Mouse (Mus musculus): ENCODE data around the gene Iffo2. TPM values are rescaled to one million over a fixed set of nuclear protein-coding genes. Genes with fewer than 3 reads are reported as not detected.

Iffo2 gene
- polyA plus RNA-seq, 1 experiment from 2014 or later: 4.3 TPM

DNA sequence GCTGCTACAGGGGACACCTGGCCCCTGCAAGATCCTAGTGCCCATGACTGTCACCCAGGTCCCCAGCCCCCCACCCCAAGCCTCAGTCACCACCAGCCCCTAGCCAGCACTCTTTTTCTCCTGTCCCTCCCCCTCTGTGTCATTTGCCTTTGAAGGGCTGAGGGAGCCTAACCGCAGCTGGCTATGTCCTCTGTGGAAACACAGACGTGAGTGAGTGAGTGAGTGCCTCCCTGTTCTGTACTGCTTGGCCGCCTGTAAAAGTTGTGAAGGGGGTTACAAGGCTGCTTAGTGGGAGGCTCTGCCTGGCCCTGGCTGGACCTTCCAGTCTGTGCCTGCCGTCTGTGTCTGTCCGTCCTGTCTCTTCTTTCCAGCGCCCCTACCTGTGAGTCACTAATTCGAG lies 5.4 kb downstream of the Iffo2 start:
- H3K27ac ChIP-seq: no peak overlapping the region

DNA sequence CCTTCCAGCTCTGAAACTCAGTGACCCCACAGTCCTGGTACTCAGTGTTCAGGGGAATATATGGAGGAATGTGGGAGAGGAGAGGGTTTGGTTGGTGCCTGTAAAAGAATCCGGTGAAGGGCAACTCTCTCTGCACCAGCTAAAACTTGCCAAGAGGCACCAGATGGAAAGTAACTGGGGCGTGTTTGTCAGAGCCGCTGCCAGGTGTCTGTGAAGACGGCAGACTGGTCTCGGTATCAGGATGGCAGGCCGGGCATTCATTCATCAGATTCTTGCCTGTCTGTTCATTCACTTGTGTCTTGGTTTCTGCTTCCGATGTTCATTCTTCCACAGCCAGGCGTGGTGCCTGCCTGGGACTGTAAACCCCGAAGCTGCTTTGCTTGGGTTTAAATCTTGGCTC lies 6.4 kb downstream of the Iffo2 start:
- H3K4me1 ChIP-seq: no peaks in the 10 kb centered on the region
- H3K9me3 ChIP-seq: no peaks in the 10 kb centered on the region
- no peak overlapping the region for H3K9ac ChIP-seq
- no peak overlapping the region for H3K27ac ChIP-seq
- ATAC-seq (replicated peaks): no peak
- 85% methylated on average over 9 of the region's 9 CpGs for WGBS
- no peaks in the 10 kb centered on the region for H3K36me3 ChIP-seq (replicated peaks)
- H3K27me3 ChIP-seq (replicated peaks): no peaks in the 10 kb centered on the region
- no peak overlapping the region for H3K4me3 ChIP-seq
- no peak overlapping the region for H3K4me2 ChIP-seq

More for the DNA sequence above, 5.4 kb downstream of the Iffo2 start:
- Histone ChIP-seq H3K9me3 (no peaks in the 10 kb centered on the region), H3K4me2 (no peak overlapping the region), H3K27me3 (replicated peaks) (no peaks in the 10 kb centered on the region), H3K4me3 (no peak overlapping the region), H3K36me3 (replicated peaks) (no peaks in the 10 kb centered on the region), H3K4me1 (no peaks in the 10 kb centered on the region), H3K9ac (no peak overlapping the region)
- WGBS: 52% methylated on average over 7 of the region's 7 CpGs
- no peak for ATAC-seq (replicated peaks)

DNA sequence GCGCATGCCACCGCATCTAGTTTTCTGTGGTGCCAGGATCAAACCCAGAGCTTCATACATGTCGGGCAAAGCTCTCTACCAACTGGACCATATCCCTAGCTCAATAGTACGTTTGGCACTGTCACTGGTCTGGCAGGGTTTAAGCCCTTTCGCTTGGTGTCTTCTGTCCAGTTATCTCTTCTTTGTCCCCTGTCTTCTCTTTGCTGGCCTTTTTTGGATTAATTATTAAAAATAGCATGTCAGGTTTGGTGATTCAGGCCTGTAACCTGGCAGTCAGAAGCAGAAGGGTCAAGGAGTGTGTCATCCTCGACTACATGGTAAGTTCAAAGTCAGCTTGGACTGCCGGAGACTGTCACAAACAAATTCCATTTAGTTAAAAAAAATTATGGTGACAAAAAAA lies 10.4 kb downstream of the Iffo2 start:
- Histone ChIP-seq H3K27me3 (replicated peaks) (no peaks in the 10 kb centered on the region), H3K9ac (no peak overlapping the region), H3K9me3 (no peaks in the 10 kb centered on the region), H3K36me3 (replicated peaks) (no peaks in the 10 kb centered on the region), H3K4me1 (no peaks in the 10 kb centered on the region), H3K4me3 (no peak overlapping the region), H3K27ac (no peak overlapping the region), H3K4me2 (no peak overlapping the region)
- no peak for ATAC-seq (replicated peaks)
- WGBS: 94% methylated on average over 7 of the region's 7 CpGs

DNA sequence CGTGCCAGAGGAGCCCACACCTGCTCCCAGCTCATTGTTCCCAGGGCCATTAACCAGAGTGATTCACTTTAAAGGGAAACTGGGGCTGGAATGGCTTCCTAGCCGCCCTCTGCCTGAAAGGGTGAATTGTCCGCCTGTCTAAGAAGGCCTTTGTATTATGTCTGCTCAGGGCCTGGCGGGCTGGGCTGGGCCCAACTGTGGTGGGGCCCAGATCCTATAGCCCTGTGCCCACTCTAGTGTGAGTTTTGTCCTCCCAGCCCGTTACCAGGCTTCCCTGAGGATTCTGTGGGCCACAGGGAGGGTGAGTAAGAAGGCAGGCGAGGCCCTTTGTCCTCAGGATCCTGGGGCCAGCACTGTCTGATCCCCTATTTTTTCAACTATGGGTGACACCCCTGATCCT lies 15.4 kb downstream of the Iffo2 start:
- Histone ChIP-seq H3K4me3 (no peak overlapping the region), H3K9me3 (no peaks in the 10 kb centered on the region), H3K4me2 (no peak overlapping the region), H3K36me3 (replicated peaks) (no peaks in the 10 kb centered on the region), H3K4me1 (no peaks in the 10 kb centered on the region), H3K27me3 (replicated peaks) (no peaks in the 10 kb centered on the region), H3K27ac (no peak overlapping the region), H3K9ac (no peak overlapping the region)
- 33% methylated on average over 6 of the region's 6 CpGs for WGBS
- no peak for ATAC-seq (replicated peaks)

DNA sequence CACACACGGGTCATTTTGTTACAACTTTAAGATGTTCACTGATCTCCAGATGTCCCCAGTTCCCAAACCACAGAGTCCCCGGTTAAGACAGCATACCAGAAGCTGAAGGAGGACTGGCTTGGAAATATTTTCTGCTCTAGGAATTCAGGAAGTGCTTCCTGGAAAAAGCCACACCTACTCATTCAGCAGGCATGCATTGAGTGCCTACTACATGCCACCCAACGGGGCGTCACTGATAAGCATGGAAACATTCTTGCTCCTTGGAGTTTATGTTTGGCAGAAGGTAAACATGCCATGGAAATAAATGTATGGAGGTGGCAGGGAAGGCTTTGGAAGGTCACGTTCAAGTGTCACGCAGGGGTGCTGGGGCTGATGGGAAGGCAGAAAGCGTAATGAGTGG lies 19.1 kb downstream of the Iffo2 start:
- no peaks in the 10 kb centered on the region for H3K36me3 ChIP-seq (replicated peaks)
- WGBS: 85% methylated on average over 7 of the region's 7 CpGs
- no peaks in the 10 kb centered on the region for H3K27me3 ChIP-seq (replicated peaks)
- no peak for ATAC-seq (replicated peaks)
- H3K27ac ChIP-seq: no peak overlapping the region
- H3K9ac ChIP-seq: no peak overlapping the region
- H3K4me3 ChIP-seq: no peak overlapping the region
- no peak overlapping the region for H3K4me2 ChIP-seq
- no peaks in the 10 kb centered on the region for H3K9me3 ChIP-seq
- no peaks in the 10 kb centered on the region for H3K4me1 ChIP-seq

DNA sequence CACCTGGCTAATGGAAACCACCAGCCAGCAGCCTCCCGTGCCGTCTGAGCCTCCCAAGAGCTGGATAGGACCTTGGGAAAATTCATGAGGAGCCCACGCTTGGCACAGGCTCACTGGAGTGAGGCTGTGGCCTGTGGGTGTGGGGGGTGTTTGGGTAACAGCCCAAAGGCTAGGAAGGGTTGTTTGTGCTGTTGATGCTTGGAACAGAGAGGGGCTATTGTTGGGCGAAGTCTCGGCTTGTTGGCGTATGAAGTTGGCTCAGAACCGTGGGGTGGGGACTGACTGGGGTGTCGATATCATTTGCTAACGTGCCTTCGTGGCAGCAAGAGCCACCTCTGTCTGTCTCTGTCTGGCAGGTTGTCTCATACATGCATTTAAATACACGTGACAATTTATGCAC lies 24.9 kb downstream of the Iffo2 start:
- Histone ChIP-seq H3K27ac (no peak overlapping the region), H3K9me3 (no peaks in the 10 kb centered on the region), H3K9ac (no peak overlapping the region), H3K4me2 (no peak overlapping the region), H3K4me1 (no peaks in the 10 kb centered on the region), H3K27me3 (replicated peaks) (no peaks in the 10 kb centered on the region), H3K4me3 (no peak overlapping the region), H3K36me3 (replicated peaks) (no peaks in the 10 kb centered on the region)
- WGBS: 86% methylated on average over 11 of the region's 11 CpGs
- ATAC-seq (replicated peaks): no peak

DNA sequence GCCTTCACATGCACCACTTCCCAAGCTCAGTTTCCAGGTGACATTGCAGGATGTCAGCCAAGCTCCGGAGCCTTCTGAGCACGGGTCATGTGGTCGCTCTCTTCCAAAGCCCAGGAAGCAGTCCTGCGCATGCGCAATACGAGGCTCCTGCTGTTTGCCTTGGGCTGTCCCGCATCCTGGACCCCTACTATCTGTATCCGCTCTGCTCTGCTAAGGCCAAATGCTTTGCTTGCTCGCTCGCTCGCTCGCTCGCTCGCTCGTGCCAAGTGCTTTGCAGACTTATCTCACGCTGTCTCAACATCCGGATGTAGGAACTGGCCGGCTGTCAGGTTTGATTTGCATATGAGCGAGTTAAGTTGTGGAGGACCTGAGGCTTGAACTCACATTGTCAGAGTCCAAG lies 25.6 kb downstream of the Iffo2 start:
- no peaks in the 10 kb centered on the region for H3K4me1 ChIP-seq
- no peaks in the 10 kb centered on the region for H3K27me3 ChIP-seq (replicated peaks)
- no peaks in the 10 kb centered on the region for H3K9me3 ChIP-seq
- H3K27ac ChIP-seq: no peak overlapping the region
- no peak overlapping the region for H3K9ac ChIP-seq
- 80% methylated on average over 19 of the region's 19 CpGs for WGBS
- no peak overlapping the region; the same call in 1 of the 2 replicates for H3K4me2 ChIP-seq
- H3K4me3 ChIP-seq: no peak overlapping the region
- ATAC-seq (replicated peaks): no peak
- no peaks in the 10 kb centered on the region for H3K36me3 ChIP-seq (replicated peaks)

DNA sequence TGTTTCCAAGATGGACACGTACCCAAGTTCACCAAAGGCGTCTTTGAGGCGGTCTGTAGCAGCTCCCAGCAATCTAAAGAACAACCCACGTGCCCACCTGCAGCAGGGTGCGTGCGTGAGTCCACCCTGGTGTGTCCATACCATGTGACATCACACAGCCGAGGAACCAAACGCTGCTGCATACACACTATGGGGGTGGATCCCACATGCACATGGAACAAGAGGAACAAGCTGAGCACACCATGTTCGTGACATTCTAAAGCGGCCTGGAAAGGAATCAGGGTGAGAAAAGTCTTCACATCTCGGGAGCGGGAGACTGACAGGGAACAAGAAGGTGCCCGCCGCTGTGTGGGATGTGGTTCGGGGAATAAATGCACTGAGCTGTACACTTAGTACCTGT lies 38.0 kb downstream of the Iffo2 start:
- Histone ChIP-seq H3K27me3 (replicated peaks) (no peaks in the 10 kb centered on the region), H3K4me1 (no peaks in the 10 kb centered on the region), H3K9ac (no peak overlapping the region), H3K4me2 (no peak overlapping the region), H3K27ac (no peak overlapping the region), H3K36me3 (replicated peaks) (no peaks in the 10 kb centered on the region), H3K4me3 (no peak overlapping the region), H3K9me3 (no peaks in the 10 kb centered on the region)
- 86% methylated on average over 15 of the region's 15 CpGs for WGBS
- no peak for ATAC-seq (replicated peaks)

DNA sequence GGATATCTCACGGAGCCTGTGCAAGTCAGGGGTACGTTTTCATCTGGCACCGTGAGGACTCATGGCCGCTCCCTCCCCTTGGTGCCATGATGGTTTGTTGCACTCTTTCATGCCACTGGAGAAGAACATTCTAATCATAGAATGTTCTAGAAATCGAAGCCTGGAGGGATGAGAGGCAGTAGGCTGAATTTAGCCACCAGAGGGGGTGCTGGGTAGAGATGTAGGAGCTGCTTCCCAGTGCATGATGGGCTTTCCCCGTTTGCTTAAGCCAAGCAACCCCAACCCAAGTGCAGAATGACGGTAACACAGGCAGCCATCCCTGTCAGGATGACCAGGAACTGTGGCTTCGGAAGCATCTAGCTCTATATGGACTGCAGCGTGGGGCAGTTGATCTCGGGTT lies 40.4 kb downstream of the Iffo2 start:
- H3K4me3 ChIP-seq: no peak overlapping the region
- H3K9ac ChIP-seq: no peak overlapping the region
- no peaks in the 10 kb centered on the region for H3K36me3 ChIP-seq (replicated peaks)
- H3K4me2 ChIP-seq: no peak overlapping the region
- no peaks in the 10 kb centered on the region for H3K9me3 ChIP-seq
- ATAC-seq (replicated peaks): no peak
- peaks cover 12% of the 10 kb centered on the region for H3K4me1 ChIP-seq
- H3K27me3 ChIP-seq (replicated peaks): no peaks in the 10 kb centered on the region
- WGBS: 74% methylated on average over 10 of the region's 10 CpGs
- no peak overlapping the region for H3K27ac ChIP-seq

DNA sequence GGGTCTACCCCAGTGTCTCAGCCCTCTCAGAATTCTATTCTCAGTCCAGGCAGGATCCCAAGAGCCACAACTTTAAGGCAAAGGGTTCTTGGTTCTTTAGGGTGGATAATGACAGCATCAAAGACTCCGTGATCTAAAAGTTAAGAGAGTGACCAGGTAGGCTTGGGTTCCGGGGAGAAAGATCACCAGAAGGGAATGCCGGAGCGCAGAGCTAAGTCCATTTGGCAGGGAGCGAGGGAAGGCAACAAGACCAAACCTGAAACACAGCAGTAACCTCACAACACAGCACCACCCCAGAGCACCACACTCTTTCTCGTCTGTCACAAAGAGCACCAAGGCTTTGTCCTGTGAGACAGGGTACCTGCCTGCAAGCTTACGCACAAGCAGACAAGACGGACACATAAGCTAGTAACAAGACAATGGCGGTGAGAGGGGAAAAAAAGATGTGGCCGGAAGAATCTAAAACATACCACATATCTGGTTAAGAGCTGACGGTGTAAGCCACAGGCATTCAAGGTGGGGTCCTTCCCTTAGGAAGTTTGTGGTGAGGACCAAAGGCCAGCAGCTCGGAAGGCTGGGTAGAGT lies 42.7 kb downstream of the Iffo2 start:
- H3K27me3 ChIP-seq (replicated peaks): no peaks in the 10 kb centered on the region
- H3K4me1 ChIP-seq: peaks cover 29% of the 10 kb centered on the region
- ATAC-seq (replicated peaks): no peak
- WGBS: 85% methylated on average over 12 of the region's 12 CpGs
- H3K27ac ChIP-seq: no peak overlapping the region; the same call in 1 of the 2 replicates
- no peaks in the 10 kb centered on the region for H3K9me3 ChIP-seq
- no peak overlapping the region for H3K4me2 ChIP-seq
- no peaks in the 10 kb centered on the region for H3K36me3 ChIP-seq (replicated peaks)
- no peak overlapping the region for H3K9ac ChIP-seq
- no peak overlapping the region for H3K4me3 ChIP-seq

DNA sequence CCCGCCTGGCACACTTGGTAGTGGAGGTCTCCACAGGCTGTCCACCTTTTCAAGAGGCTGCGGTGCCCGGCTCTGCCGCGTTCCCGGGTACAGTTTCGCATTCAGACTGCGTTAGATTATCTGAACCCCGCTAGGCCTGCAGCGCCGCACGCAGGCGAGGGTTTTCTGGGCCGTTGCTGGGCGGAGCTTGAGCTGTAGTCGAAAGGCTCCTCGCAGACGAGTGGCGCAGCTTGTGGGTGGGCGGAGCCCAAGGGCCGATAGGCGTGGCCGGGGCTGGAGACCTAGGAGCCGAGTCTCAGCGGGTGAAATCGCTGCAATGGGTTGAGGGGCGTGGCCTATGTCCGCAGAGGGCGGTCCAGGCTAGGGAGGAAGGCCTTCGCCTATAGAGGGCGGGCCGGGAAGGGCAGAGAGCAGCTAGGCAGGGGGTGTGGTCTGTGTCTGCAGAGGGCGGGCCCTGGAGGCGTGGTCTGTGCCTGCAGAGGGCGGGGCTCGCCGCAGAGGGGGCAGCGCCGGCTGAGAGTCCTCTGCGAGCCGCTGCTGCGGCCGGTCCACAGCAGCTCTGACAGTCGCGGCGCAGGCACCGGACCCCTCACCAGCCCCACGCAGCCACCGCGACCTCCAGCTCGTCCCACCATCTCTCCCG lies 43.9 kb downstream of the Iffo2 start:
- Histone ChIP-seq H3K4me3 (peak overlapping the region; percentile 67), H3K4me1 (peaks cover 34% of the 10 kb centered on the region), H3K36me3 (replicated peaks) (no peaks in the 10 kb centered on the region), H3K9ac (peak overlapping the region; percentile 90), H3K4me2 (peak overlapping the region; percentile 92), H3K27me3 (replicated peaks) (no peaks in the 10 kb centered on the region), H3K27ac (peak overlapping the region; percentile 82), H3K9me3 (no peaks in the 10 kb centered on the region)
- under 1% methylated on average over 51 of the region's 52 CpGs for WGBS
- ATAC-seq (replicated peaks): peak; percentile 98

DNA sequence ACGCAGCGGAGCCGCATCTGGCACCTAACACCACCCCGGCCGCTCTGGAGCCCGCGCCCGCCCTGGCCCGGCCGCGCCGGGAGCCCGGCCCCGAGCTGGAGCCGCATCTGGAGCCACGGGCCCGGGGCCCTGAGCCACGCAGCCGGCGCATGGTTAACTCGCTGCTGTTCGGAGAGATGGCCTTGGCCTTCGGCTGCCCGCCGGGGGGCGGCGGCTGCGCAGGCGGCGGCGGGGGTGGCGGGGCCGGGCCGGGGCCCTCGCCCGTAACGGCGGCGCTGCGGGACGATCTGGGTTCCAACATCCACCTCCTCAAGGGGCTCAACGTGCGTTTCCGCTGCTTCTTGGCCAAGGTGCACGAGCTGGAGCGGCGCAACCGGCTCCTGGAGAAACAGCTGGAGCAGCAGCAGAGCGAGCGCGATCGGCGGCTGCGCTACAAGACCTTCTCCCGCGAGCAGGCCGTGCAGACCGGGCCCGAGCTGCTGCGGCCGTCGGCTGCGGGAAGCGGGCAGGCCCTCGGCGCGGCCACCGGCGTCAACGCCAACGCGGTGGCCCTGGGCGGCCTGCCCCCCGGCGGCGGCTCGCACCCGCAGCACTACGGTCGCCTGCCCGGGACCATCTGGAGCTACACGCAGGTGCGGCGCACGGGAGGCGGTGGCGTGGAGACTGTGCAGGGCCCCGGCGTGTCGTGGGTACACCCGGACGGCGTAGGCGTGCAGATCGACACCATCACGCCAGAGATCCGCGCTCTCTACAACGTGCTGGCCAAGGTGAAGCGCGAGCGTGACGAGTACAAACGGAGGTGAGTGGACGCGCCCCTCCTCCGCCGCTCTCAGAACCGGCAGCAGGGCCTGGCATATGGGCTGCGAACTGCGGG lies 44.7 kb downstream of the Iffo2 start:
- H3K27ac ChIP-seq: peak overlapping the region; percentile 82

More for the DNA sequence above, 44.7 kb downstream of the Iffo2 start:
- no peaks in the 10 kb centered on the region for H3K27me3 ChIP-seq (replicated peaks)
- no peaks in the 10 kb centered on the region for H3K36me3 ChIP-seq (replicated peaks)
- peaks cover 36% of the 10 kb centered on the region for H3K4me1 ChIP-seq
- H3K9ac ChIP-seq: peak overlapping the region; percentile 90
- peak overlapping the region; percentile 92 for H3K4me2 ChIP-seq
- H3K4me3 ChIP-seq: peak overlapping the region; percentile 67
- ATAC-seq (replicated peaks): peak; percentile 73
- H3K9me3 ChIP-seq: no peaks in the 10 kb centered on the region
- WGBS: under 1% methylated on average over 111 of the region's 111 CpGs
